Mouse (Mus musculus) small intestine, adult 2 months (tissue): ENCODE results near the gene Gm45713.

Experiments
- CTCF ChIP-seq: fragments of 200-500 bp; IDR thresholded peaks from 2 replicates; pipeline ENCODE4 v1.5.1; 2012; ENCODE audit warnings: low read depth, mild to moderate bottlenecking, control low read depth, inconsistent platforms, low read length, moderate library complexity, mixed read lengths; ENCODE audit not compliant: insufficient replicate concordance, insufficient read length; ENCODE audit errors: extremely low read depth
- POLR2A ChIP-seq: fragments of 200-500 bp; IDR thresholded peaks from 2 replicates; pipeline ENCODE4 v1.6.1; 2012; ENCODE audit warnings: low read depth, mild to moderate bottlenecking, control low read depth, inconsistent platforms, low read length, moderate library complexity

DNA sequence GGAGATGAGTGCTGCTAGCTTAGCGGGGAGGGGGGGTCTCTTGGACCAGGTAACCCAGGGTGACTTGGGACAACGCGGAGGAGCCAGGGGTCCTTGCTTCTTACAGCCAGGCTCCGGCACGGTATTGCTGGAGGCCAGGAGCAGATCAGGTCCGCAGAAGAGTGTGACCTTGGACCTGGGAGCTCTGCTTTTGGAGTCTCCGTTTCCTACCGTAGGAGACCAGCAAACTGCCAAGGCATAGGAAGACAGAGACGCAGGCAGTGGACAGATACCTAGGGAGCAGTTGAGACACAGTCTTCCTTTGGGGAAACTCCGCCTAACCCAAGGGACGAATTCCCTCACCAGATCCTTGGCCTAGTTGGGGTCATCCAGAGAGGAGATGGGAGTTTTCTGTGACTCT, 29.7 kb upstream of the Gm45713 start:
- TF ChIP-seq CTCF, result no peak
- TF ChIP-seq POLR2A, result no peak
